Mouse (Mus musculus): Measurements from ENCODE around the gene Olfr691.

DNA sequence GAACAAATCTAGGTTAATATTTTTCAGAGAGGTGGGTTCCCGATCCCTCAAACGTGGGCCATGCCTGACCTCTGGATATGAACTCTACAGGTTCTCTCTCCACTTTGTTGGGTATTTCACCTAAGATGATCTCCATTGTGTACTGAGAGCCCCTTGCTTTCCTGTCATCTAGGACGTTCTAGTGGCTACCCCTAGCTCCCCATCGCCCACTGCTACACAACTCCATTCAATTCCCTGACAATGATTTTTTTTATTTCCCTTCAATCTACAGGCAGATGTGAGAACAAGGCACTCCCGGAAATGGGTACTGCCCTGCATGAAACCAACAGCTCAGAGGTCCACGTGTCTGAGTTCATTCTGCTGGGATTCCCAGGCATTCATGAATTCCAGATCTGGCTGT, 54.3 kb downstream of the Olfr691 start, which contains the start of gene Olfr688:
- TF ChIP-seq GATA1 (IDR thresholded peaks at IDR 0.05; ENCODE audit: low read length): no peak
- no peak for TF ChIP-seq TAL1 (IDR thresholded peaks at IDR 0.05; ENCODE audit: low read length)

Measured in erythroblast, embryonic 14.5 days (primary cell).